Mouse (Mus musculus) MEL (cell line): Measurements from ENCODE around the gene Hrnr.

Experiments used
- CHD2 ChIP-seq: IDR thresholded peaks from 2 replicates; pipeline ENCODE4 v1.6.1; 2011; ENCODE audit warnings: low read length, improper control_type of control experiment
- CTCF ChIP-seq, 3 experiments: IDR thresholded peaks in 2 of 3; conservative IDR thresholded peaks in 1 of 3; 2 replicates each; pipeline ENCODE4 v1.5.1; 2011 to 2012; ENCODE audit warnings: low read length in 3 of 3, low read depth in 2 of 3, mild to moderate bottlenecking in 2 of 3, improper control_type of control experiment in 1 of 3, inconsistent platforms in 1 of 3, mixed read lengths in 1 of 3, moderate library complexity in 1 of 3; ENCODE audit not compliant: control insufficient read depth in 1 of 3, insufficient read depth in 1 of 3, poor library complexity in 1 of 3, severe bottlenecking in 1 of 3
- E2F4 ChIP-seq: IDR thresholded peaks from 2 replicates; pipeline ENCODE4 v1.6.1; 2011; ENCODE audit warnings: low read depth, low read length, improper control_type of control experiment, borderline replicate concordance
- EP300 ChIP-seq, 2 experiments: IDR thresholded peaks; 2 replicates each; pipeline ENCODE4 v1.6.1; 2011; ENCODE audit warnings: improper control_type of control experiment in 2 of 2, low read length in 2 of 2, low read depth in 1 of 2, mild to moderate bottlenecking in 1 of 2
- MAFK ChIP-seq: IDR thresholded peaks from 2 replicates; pipeline ENCODE4 v1.6.1; 2011; ENCODE audit warnings: low read depth, mild to moderate bottlenecking, low read length, improper control_type of control experiment, borderline replicate concordance
- MAZ ChIP-seq: IDR thresholded peaks from 2 replicates; pipeline ENCODE4 v1.6.1; 2012; ENCODE audit warnings: low read depth, mild to moderate bottlenecking, inconsistent platforms, low read length, improper control_type of control experiment
- MYB ChIP-seq: IDR thresholded peaks from 2 replicates; pipeline ENCODE4 v1.6.1; 2011; ENCODE audit warnings: mild to moderate bottlenecking, low read depth, low read length, improper control_type of control experiment
- POLR2A ChIP-seq, 2 experiments: IDR thresholded peaks; 2 replicates each; pipeline ENCODE4 v1.6.1; 2011 to 2012; ENCODE audit warnings: low read length in 2 of 2, mild to moderate bottlenecking in 2 of 2, control low read depth in 1 of 2, improper control_type of control experiment in 1 of 2, low read depth in 1 of 2, moderate library complexity in 1 of 2; ENCODE audit not compliant: control insufficient read depth in 1 of 2, insufficient read depth in 1 of 2, poor library complexity in 1 of 2
- POLR2AphosphoS2 ChIP-seq: IDR thresholded peaks from 2 replicates; pipeline ENCODE4 v1.6.1; 2011; ENCODE audit warnings: low read length, improper control_type of control experiment
- USF2 ChIP-seq, 2 experiments: IDR thresholded peaks; 2 replicates each; pipeline ENCODE4 v1.6.1; 2011 to 2012; ENCODE audit warnings: improper control_type of control experiment in 2 of 2, low read length in 2 of 2, borderline replicate concordance in 1 of 2, inconsistent platforms in 1 of 2, low read depth in 1 of 2, mild to moderate bottlenecking in 1 of 2; ENCODE audit not compliant: insufficient read depth in 1 of 2
- ZMIZ1 ChIP-seq: IDR thresholded peaks from 2 replicates; pipeline ENCODE4 v1.6.1; 2012; ENCODE audit warnings: low read depth, mild to moderate bottlenecking, inconsistent platforms, low read length, improper control_type of control experiment, moderate library complexity

GRCm38 (mm10) chr3:93368171-93368570 lies 48.6 kb downstream of the Hrnr start:
- TF ChIP-seq ZMIZ1 = no peak
- no peak for TF ChIP-seq MYB
- TF ChIP-seq CTCF (IDR thresholded peaks at IDR 0.05 in 2 of 3, conservative IDR thresholded peaks at IDR 0.05 in 1 of 3; ENCODE audit: control insufficient read depth in 1 of 3, insufficient read depth in 1 of 3, low read depth in 2 of 3, low read length in 3 of 3, poor library complexity in 1 of 3, severe bottlenecking in 1 of 3) = no peak
- no peak for TF ChIP-seq EP300 (IDR thresholded peaks at IDR 0.05; ENCODE audit: low read depth in 1 of 2, low read length in 2 of 2)
- no peak for TF ChIP-seq MAZ
- no peak for TF ChIP-seq CHD2
- TF ChIP-seq POLR2A (IDR thresholded peaks at IDR 0.05; ENCODE audit: control insufficient read depth in 1 of 2, insufficient read depth in 1 of 2, low read depth in 1 of 2, low read length in 2 of 2, poor library complexity in 1 of 2) = no peak
- no peak for TF ChIP-seq USF2 (IDR thresholded peaks at IDR 0.05; ENCODE audit: borderline replicate concordance in 1 of 2, insufficient read depth in 1 of 2, low read depth in 1 of 2, low read length in 2 of 2)
- TF ChIP-seq E2F4 = no peak
- no peak for TF ChIP-seq MAFK
- no peak for TF ChIP-seq POLR2AphosphoS2
